Mouse (Mus musculus) embryo, embryonic 11 days (tissue): ENCODE data around the gene Tyms.
A peak's percentile ranks its signal among the peaks of the same experiment; 100 is the strongest.

ENCODE experiments used
- DNase-seq: peaks from one replicate; pipeline ENCODE4 v3.0.0-alpha.2; 2015

Gene Tyms

DNA sequence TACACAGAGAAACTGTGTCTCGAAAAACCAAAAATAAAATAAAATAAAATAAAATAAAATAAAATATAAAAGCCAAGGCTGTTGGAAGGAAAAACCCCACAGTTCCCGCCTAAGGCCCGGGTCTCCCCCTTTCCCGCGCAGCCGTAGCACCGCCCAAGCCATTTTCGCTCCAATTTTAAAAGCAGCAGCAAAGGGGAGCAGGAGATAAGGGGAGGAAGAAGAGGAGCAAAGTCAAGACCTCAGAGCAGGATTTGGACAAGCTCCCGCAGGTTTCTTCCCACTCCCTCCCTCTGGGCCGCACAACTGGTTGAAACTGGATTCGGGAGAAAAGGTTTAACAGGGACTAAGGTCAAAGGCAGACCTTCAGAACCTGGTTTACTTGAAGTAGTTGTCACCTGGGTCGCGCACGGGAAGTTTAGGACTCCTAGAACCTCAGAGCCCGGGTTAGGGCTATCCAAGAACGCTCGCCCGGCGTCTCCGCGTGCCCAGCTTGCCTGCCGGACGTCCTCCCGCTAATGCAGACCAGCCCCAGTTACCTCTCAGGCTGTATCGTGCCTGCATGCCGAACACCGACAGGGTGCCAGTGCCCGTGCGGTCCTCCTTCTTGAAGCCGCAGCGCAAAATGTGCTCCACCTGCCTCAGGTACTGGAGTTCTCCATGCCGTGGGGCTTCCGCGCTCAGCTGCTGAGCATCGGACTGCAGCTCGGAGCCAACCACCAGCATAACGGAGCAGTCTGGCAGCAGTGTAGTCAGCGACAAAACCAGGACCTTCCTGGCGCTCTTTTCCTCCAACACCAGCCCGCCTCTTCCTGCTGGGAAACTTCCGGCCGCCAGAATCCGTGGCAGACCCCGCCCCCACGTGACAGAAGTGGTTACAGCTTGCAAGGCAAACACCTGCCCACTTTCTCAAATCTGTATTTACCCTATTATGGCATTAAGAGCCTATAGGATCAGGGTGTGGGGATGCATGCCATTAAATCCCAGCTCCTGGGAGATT is at the start of gene Tyms:
Gene Tyms, minus strand, starts transcription at position 793 of the 997 bp plus-strand sequence.
- DNase-seq: peak; percentile 93

DNA sequence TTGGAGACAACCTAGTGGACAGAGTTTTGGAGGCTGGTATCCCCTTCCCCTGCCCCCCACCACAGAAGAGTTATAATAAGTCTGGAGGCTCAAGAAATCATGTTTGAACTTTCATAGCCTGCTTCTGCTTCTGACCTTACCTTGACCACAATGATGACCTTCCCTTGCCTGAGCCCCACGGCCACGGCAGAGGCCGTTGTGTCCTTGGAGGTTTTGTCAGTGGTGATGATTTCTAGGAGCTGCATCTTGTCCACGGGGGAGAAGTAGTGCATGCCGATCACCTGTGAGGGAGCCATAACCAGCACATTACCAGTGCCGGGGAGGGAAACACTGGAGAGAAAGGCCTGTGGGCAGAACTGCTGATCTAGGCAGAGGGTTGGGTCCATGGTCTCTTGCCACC is 49.1 kb upstream of the Tyms start:
- DNase-seq: no peak

DNA sequence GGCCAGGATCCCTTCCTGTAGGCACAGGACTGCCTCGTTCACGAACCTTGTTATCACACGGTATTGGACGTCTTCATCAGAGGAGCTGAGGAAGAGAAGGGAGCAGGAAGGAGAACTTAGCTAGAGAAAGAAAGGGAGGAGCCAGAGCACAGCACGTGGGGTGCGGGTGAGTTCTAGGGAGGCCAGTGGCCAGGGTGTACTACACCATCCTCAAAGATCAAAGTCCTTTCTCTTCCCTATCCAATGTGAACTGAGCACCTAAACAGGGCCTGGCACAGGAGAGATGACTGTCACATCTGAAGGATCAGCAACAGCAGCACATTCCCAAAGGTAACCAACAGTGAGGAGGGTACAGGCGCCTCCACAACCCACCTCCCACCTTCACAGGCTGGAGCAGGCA is 46.7 kb upstream of the Tyms start:
- DNase-seq: no peak

DNA sequence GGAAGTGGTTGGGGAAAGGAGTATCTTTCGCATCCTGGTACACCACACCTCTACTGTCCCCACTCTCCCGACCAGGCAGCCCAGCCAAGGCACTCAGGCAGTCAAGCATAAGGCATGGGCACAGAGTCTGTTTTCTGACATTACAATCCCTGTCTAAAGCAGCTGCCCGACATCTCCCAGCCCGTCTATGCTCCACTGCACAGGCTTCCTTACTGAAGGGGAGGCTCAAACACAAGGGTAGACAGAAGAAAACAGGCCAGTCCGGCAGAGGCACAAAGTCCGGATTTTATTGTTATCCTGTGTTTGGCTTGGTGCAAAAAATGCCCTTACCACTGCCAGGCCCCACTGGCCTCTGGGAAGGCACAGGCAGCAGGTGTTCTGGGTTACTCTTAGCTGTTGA is 45.7 kb upstream of the Tyms start:
- no peak for DNase-seq

DNA sequence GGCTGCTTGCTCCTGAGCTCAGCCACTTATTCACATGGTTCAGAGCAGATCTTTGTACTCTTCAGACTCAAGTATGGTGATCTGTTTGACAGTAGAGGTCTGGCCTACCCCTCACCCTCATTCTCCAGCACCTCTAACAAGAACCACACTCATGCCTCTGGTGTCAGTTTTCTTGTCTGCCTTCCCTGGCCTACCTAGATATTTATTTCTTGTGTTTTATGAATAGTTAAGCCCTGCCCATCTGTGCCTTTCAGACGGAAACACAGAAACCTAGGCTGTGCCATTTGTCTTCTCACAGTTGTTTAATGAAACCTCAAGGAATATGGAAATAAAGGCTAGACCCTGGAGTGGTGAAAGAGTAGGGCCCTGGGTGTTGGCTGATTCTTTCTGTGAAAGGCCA is 44.6 kb upstream of the Tyms start:
- DNase-seq: no peak

DNA sequence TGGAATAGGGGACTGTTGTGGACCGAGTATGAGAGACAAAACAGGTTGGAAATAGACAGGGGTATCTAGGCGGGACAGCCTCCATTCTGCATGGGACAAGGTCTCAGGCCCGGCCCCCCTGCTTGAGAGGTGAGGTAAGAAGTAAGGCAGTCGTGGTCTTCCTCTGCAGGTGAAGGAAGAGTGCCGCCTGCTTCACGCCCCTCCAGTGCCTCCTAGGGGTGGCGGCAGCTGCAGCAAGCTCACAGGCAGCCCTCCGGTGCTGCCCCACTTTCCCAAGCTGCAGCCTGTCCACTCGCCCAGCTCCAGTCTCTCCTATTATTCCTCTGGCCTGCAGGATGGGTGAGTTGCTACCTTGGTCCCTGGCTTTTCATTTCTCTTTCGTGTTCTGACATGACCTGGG is 42.3 kb upstream of the Tyms start:
- DNase-seq: peak; percentile 35

DNA sequence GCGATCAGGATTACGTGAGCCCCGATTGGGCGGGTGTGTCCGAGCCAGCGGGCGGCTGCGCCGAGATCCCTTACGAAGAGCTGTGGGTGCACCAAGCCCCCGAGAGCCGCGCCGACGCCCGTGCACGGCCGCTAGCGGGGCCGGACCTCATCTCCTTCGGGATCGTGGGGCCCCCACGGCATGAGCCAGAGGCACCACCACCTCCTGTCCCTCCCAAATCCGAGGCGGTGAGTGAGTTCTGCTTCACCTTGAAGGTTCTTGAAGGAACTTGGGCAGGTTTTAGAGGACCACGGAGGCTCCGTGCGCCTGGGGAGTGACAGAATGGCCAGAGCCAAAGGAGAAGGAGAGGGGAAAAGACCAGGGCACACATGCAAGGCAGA is 41.3 kb upstream of the Tyms start:
- no peak for DNase-seq

DNA sequence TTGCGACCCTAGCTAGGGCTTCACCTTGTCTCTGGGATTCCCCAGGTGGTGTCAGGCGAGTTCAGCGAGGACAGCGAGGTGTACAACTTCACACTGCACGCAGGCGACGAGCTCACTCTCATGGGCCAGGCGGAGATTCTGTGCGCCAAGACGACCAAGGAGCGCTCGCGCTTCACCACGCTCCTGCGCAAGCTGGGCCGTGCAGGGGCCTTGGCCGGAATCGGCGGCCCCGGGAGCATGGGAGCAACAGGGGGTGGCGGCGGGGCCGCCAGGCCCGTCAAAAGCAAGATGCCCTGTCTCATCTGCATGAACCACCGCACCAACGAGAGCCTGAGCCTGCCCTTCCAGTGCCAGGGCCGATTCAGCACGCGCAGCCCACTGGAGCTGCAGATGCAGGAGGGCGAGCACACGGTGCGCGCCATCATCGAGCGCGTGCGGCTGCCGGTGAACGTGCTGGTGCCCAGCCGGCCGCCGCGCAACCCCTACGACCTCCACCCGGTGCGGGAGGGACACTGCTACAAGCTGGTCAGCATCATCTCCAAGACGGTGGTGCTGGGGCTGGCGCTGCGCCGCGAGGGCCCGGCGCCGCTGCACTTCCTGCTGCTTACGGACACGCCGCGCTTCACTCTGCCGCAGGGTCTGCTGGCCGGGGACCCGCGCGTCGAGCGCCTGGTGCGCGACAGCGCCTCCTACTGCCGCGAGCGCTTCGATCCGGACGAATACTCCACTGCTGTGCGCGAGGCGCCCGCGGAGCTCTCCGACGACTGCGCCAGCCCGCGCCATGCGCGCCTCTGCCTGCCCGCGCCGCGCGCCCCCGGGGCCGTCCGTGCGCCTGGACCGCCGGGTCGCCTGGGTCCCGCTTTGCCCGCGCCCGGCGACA is 40.7 kb upstream of the Tyms start:
- peak; percentile 93 for DNase-seq

DNA sequence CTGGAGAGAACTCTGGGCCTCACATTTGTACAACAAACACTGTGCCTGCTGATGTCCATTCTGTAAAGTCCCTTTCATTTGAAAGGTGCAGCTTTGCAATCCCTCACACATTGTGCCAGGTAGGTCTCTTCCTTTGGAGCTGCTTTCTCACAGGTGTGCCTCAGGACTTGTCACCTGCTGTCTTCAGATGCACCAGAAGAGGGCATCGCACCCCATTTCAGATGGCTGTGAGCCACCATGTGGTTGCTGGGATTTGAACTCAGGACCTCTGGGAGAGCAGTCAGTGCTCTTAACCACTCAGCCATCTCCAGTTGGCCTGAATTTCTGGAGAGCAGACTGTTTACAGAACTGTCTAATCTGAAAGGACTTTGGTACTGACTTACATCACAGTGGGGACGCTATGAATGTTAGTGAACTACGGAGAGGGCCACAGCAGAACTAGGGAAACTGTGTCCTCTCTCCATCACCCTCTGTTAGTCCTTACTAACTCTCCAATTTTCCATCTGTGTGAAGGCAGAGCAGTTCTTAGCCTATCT is 39.2 kb upstream of the Tyms start:
- no peak for DNase-seq

DNA sequence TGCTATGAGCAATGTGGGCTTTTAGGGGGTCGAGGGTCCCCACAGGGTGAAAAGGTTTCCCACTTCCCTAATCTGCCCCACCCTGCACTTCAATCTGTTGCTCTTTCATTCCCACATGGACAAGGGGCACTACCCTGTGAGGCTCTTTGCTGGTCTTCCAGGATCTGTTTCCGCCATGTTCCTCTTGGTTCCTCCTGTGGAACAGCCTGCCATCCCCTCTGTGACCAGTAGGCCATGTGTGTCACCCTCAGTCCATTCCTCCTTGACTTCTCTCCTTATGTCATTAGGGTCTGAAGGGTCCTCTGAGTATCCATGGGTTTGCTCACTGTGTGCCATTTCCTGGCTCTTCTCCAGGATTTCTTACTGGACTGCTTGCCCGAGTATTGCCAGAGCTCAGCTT is 38.4 kb upstream of the Tyms start:
- no peak for DNase-seq

DNA sequence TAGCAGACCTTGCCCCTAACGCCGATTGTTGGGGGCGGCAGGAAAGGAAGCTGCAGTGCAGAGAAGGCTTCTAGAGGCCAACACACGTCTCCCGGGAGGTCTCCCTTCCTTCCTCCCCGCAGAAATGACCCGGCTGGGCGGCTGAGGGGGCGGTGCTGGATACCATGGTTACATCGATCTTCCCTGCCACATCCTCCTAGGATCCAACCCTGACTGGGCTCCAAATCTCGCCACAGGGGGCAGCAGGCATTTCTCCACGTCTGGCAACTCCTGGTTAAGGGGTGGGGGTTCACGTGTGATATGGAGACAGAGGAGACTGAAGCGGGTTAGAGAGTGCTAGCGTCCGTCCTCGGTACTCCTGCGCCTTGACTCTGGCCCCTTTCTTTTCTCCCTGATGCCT is 37.7 kb upstream of the Tyms start:
- peak; percentile 86 for DNase-seq

DNA sequence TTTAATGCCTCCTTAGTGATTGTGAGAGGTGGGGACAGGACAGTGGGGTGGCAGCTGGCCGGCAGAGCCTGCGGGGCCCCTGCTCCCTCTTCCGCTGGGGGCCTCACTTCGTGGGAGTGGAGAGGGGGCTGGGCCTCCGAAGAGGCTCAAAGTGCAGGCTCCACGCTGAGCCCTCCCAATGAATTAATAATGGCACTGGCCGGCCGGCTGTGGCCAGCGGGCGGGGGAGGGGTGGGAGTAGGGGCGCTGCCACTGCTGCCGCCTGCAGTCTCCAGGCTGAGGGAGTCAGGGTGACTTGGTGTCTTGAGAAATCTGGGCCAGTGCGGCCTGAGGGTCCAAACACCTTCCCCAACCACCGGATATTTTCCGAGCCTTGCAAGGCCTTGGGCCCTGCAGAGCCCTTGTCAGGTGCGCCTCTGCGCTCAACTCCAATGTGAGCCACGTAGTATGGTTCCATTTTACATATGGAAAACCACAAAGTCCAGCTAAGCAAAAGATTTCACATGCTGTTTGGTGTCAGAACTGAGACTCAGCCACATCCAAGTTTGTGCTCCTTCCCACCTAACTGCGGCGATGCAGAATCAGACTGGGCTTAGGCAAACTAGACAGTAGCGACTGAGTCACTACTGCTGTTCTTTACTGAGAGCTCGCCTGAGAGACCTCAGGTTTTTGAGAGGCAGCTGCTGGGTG is 37.1 kb upstream of the Tyms start:
- DNase-seq: peak; percentile 74

DNA sequence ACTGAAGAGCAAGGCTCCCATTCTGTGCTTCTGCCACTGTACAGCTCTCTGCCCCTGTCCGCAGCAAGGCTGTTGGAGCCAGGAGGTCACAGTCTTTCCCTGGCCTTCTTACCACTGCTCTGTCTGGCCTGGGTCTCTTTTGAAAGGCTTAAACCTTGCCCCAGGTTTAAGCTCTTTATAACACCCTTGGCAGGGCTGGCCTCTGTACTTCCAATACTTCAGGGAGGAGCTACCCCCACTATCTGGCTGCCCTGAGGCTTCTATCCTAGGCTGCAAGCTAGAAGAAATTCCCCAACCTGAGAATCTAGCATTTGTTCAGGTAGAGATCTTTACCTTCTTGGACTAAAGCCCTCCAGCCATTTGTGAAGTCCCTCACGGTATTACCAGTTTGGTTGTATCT is 36.5 kb upstream of the Tyms start:
- DNase-seq: no peak

DNA sequence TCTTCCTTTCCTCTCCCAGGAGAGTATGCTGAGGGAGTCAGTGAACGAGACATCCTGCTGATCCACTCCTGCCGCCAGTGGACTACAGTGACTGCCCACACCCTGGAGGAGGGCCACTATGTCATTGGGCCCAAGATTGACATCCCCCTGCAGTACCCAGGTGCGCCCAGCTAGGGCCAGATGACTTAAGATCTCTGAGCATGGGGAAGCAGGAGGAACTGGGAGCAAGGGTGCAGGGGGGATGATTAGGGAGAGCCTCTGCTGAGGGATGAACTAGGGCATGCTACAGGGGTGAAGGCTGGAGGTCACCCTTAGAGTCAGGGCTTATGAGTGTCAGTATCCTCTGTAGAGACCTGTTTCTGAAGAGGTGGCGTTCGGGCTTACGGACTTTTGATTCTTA is 34.8 kb upstream of the Tyms start:
- DNase-seq: no peak

DNA sequence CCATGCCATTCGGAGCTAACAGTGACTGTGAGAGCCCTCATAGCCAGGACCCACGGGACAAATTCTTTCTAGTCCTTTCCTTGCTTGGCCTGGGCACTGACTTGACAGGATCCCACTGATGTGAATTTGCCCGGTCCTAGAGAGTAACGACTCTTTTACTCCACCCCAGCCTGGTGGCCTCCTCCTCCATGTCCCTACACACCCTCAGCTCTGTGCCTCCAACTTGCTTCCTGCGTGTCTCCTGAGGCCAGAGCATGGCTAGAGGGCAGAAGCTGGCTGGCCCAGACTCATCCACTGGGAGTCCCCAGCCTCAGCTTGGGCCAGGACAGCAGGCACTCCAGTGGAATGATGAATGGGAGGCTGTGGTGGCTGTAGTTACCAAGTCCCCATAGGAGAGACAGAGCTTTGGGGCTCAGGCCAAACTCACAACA is 34.2 kb upstream of the Tyms start:
- peak; percentile 44 for DNase-seq

DNA sequence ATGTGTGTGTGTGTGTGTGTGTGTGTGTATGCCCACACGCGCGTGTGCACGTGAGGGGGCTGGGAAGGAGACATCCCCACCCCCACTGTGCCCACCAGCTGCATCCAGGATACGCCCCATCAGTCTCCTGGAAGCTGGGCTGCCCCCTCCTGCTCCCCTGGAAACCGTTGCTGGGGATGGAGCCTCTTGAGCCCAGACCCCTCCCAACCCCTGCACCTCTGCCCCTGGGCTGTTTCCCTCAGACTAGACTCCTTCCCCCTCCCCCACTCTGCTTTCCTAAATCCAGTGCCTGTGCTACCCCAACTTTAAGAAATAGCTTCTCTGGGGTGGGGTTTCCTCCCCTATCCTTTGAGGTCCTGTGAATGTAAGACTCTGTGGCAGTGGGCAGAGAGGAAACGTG is 33.8 kb upstream of the Tyms start:
- DNase-seq: peak; percentile 80

DNA sequence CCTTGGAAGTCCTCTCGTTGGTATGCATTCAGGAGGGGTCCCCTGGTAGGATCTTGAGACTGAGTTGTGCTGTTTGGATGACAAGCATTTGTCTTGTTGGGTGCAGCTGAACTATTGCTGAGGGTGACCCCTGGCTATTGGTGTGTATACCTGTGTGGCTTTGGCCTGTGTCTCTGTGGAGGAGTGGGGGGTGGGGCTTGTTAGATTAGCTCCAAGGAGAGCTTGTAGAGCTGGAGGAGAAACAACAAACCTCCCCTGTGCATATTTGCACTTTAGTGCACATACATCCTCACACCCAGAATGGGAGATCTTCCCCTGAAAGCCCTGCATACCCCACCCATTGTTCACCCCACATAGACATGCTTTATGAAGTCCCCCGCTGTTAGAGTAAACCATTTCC is 33.3 kb upstream of the Tyms start:
- DNase-seq: no peak

DNA sequence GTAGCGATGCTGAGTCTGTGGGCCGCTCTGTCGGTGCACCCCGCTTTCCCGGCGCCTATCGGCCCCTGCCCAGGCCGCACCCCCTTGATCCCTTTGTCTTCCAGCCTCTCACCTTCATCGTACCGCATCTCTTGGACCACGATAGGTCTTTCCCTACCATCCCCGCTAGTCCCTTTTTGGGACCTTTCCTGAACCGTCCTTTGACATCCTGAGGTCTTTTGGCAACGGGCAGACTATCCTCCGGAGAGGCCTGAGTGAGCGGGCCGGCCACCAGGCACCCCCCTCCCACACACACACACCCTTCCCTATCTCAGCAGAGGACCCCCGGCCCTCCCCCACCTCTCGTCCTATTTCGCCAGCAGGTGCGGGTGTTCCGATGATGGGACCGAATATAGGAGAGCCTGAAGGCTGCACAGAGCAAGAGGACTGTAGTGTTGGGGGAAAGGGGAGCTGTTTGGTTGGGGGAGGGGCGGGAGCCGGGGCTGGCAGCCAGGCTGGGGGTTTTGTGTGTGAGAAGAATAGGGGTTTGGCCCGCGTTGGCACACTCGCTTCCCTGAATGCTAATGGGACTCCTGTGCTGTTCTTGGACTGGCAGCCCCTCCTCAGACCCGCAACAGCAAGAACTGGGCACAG is 32.4 kb upstream of the Tyms start, which contains the start of gene 3110082J24Rik:
Gene 3110082J24Rik, minus strand, starts transcription at position 419 of the 633 bp plus-strand sequence.
- peak; percentile 40 for DNase-seq

DNA sequence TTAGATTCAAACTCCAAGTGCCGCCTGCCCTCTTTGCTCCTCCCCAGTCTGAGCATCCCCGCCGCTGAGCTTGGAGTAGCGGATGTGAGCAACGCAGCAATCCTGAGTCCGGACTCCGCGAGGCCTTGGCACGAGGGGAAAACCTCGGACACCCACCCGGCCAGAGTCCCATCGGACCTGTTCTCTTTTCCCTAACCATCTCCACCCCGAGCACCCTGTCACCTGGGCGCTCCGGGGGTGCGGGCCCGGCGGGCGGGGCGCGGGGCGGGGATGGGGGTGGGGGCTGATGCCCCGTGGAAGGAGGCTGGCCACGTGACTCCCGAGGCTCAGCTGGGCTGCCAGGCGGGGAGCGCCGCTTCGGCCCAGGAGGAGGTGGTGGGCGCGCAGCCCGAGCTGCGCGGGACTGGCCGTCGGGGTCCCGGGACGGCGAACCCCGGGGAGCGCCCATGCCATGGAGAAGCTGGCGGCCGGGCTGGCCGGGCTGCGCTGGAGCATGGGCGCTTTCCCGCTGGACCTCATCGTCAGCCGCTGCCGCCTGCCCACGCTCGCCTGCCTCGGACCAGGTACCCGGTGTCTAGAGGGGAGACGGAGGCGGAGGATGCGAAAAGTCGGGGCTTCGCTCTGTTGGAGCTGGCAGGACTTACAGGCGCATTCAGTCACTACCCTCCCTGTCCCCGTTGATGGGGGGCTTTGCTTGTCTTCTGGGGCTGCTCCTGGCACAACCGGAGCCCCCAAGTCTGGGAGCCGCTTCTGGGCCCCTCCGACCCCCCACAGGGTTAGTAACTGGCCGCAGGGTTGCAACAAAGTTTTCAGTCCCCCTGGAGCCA is 31.6 kb upstream of the Tyms start, which contains the start of gene Garem2:
Gene Garem2, plus strand, starts transcription at position 321 of the 827 bp plus-strand sequence.
- DNase-seq: peak; percentile 73

DNA sequence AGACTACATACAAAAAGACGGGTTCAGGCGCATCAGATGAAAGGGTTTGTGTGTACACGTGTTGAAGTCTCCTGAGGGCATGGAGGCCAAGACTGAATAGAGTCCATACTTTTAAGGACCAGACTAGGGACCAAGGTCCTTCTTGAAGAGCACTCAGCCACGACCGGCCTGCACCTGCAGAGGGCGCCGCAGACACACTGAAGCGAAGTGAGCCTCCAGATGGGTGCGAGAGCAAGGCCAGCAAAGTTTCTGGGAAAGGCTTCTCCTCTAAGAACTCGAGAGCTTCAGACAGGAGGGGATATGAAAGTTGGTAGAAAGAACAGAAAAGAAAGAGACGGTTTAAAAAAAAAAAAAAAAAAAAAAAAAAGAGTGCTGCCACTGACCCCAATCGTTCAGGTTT is 30.9 kb upstream of the Tyms start:
- peak; percentile 84 for DNase-seq

DNA sequence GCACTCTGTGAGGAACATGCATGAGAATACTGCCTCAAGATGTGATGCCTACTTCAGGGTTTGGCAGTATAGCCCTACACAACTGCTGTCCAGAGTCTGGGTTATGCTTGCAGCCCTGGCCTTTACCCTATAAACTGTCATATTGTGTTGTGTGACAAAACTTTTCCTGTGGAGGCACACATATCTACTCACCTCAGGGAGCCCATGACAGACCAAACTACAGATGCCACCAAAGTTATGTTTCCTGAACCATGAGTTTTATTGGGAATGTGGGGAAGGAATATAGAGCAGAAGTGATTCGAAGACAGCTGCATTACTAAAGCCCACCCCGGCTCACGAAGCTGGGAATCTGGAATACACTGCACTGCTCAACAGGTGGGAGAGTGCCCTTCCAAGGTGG is 29.9 kb upstream of the Tyms start:
- DNase-seq: no peak
